Mouse (Mus musculus): Measurements from ENCODE around the gene Mt4. TPM values are rescaled to one million over a fixed set of nuclear protein-coding genes. Genes with fewer than 3 reads are reported as not detected.

The Mt4 gene
- not detected in 2 replicates for polyA plus RNA-seq (2014; fragmentation: Nextera tagmentation; extraction: Ambion mirVana)

DNA sequence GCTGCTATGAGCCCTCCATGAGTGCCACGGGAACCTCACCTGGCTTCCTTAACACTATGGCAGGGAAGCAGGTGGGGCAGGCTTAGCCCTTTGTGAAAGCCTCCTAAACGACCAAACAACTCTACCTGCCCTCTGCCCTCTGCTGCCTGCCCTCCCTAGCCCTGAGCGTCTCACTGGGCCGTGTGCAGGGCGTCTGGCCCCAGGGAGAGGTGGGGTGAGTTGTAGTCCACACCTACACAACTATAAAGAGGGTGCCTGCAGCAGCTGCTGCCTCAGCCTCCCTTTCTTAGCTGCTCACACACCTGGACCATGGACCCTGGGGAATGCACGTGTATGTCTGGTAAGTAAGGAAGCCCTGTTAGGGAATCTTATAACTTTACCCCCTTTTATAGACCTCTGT, at the start of gene Mt4:
Gene Mt4, plus strand, starts transcription at position 265 of the 400 bp plus-strand sequence.
- no peak for ATAC-seq (ENCODE audit: low FRiP score)
- H3K4me2 ChIP-seq (replicated peaks), result no peak within 1 kb of the TSS
- no peak for DNase-seq (ENCODE audit: low spot score)
- no peaks in the 10 kb centered on the region for H3K27me3 ChIP-seq (ENCODE audit: control insufficient read depth, insufficient read depth, low read length)
- no peak within 1 kb of the TSS for H3K27ac ChIP-seq
- no peaks in the 10 kb centered on the region for H3K9me3 ChIP-seq (ENCODE audit: control insufficient read depth, low read length)
- no peaks in the 10 kb centered on the region for H3K36me3 ChIP-seq (replicated peaks; ENCODE audit: control insufficient read depth, insufficient read depth)
- H3K9ac ChIP-seq, result no peak within 1 kb of the TSS
- WGBS, result 55% methylated on average over 6 of the region's 6 CpGs
- H3K4me1 ChIP-seq (replicated peaks; ENCODE audit: control insufficient read depth, insufficient read depth, low read length), result no peaks in the 10 kb centered on the region
- no peak within 1 kb of the TSS for H3K4me3 ChIP-seq (replicated peaks; ENCODE audit: low read length)

DNA sequence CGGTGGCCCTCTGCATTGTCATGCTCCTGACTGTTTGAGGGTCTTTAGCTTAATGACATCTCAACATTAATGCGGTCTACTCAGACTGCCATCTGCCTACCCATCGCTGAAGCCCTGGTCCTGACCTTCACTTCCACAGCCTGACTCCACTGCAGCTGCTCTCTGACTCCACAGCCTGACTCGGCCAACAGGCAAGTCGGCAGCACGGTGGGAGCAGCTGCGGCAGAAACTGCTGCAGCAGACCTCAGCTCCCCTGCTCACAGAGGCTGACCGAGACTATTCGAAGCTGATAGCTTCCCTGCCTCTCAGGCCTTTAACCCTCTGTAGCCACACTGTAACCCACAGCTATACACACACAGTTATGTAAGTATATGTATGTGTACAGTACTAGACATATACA, 49.0 kb upstream of the Mt4 start:
- no peak overlapping the region for H3K9ac ChIP-seq
- no peak overlapping the region for H3K4me2 ChIP-seq (replicated peaks)
- DNase-seq (ENCODE audit: low spot score), result no peak
- no peaks in the 10 kb centered on the region for H3K27me3 ChIP-seq (ENCODE audit: control insufficient read depth, insufficient read depth, low read length)
- H3K4me1 ChIP-seq (replicated peaks; ENCODE audit: control insufficient read depth, insufficient read depth, low read length), result no peaks in the 10 kb centered on the region
- no peak overlapping the region for H3K4me3 ChIP-seq (replicated peaks; ENCODE audit: low read length)
- H3K27ac ChIP-seq, result no peak overlapping the region
- WGBS, result 66% methylated on average over 9 of the region's 9 CpGs
- no peak for ATAC-seq (ENCODE audit: low FRiP score)
- peaks cover 40% of the 10 kb centered on the region for H3K36me3 ChIP-seq (replicated peaks; ENCODE audit: control insufficient read depth, insufficient read depth)
- H3K9me3 ChIP-seq (ENCODE audit: control insufficient read depth, low read length), result no peaks in the 10 kb centered on the region

GRCm38 (mm10) chr8:94089715-94090114, 47.3 kb upstream of the Mt4 start:
- WGBS, result 65% methylated on average over 6 of the region's 6 CpGs
- Histone ChIP-seq H3K4me1 (replicated peaks; ENCODE audit: control insufficient read depth, insufficient read depth, low read length) (no peaks in the 10 kb centered on the region), H3K27me3 (ENCODE audit: control insufficient read depth, insufficient read depth, low read length) (no peaks in the 10 kb centered on the region), H3K4me2 (replicated peaks) (no peak overlapping the region), H3K9me3 (ENCODE audit: control insufficient read depth, low read length) (no peaks in the 10 kb centered on the region), H3K27ac (no peak overlapping the region), H3K9ac (no peak overlapping the region), H3K36me3 (replicated peaks; ENCODE audit: control insufficient read depth, insufficient read depth) (peaks cover 36% of the 10 kb centered on the region), H3K4me3 (replicated peaks; ENCODE audit: low read length) (no peak overlapping the region)
- ATAC-seq (ENCODE audit: low FRiP score) (no peak), DNase-seq (ENCODE audit: low spot score) (no peak)

- ATAC-seq (ENCODE audit: low FRiP score) (no peak), DNase-seq (ENCODE audit: low spot score) (no peak)
- peaks cover 12% of the 10 kb centered on the region; the same call in 1 of the 2 replicates for H3K36me3 ChIP-seq (replicated peaks; ENCODE audit: control insufficient read depth, insufficient read depth)
- H3K4me1 ChIP-seq (replicated peaks; ENCODE audit: control insufficient read depth, insufficient read depth, low read length), result peaks cover 9% of the 10 kb centered on the region
- H3K4me2 ChIP-seq (replicated peaks), result no peak overlapping the region
- H3K27ac ChIP-seq, result no peak overlapping the region
- no peaks in the 10 kb centered on the region for H3K9me3 ChIP-seq (ENCODE audit: control insufficient read depth, low read length)
- no peak overlapping the region for H3K9ac ChIP-seq
- WGBS, result 92% methylated on average over 9 of the region's 9 CpGs
- no peak overlapping the region for H3K4me3 ChIP-seq (replicated peaks; ENCODE audit: low read length)
- no peaks in the 10 kb centered on the region for H3K27me3 ChIP-seq (ENCODE audit: control insufficient read depth, insufficient read depth, low read length)
Measured at GRCm38 (mm10) chr8:94092848-94093247, 44.1 kb upstream of the Mt4 start.

DNA sequence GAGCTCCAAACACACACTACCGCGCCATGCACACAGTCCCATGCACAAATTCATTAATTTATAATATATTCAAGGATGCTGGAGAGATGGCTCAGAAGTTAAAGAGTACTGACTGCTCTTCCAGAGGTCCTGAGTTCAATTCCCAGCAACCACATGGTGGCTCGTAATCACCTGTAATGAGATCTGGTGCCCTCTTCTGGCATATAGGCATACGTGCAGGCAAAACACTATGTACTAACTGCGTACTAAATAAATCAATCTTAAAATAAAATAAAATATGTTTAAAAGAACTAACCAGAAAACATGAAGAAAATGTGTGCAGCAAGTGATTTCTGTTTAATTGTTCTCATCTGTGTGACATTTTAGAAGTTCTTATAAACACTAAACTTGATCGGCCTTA, 42.7 kb upstream of the Mt4 start:
- no peak overlapping the region for H3K4me2 ChIP-seq (replicated peaks)
- no peak overlapping the region for H3K27ac ChIP-seq
- no peak for DNase-seq (ENCODE audit: low spot score)
- H3K4me3 ChIP-seq (replicated peaks; ENCODE audit: low read length), result no peak overlapping the region
- H3K9me3 ChIP-seq (ENCODE audit: control insufficient read depth, low read length), result no peaks in the 10 kb centered on the region
- peaks cover 15% of the 10 kb centered on the region for H3K4me1 ChIP-seq (replicated peaks; ENCODE audit: control insufficient read depth, insufficient read depth, low read length)
- no peaks in the 10 kb centered on the region for H3K27me3 ChIP-seq (ENCODE audit: control insufficient read depth, insufficient read depth, low read length)
- no peak for ATAC-seq (ENCODE audit: low FRiP score)
- 83% methylated on average over 6 of the region's 6 CpGs for WGBS
- peaks cover 2% of the 10 kb centered on the region; the same call in 1 of the 2 replicates for H3K36me3 ChIP-seq (replicated peaks; ENCODE audit: control insufficient read depth, insufficient read depth)
- no peak overlapping the region for H3K9ac ChIP-seq

GRCm38 (mm10) chr8:94098081-94098974, 38.7 kb upstream of the Mt4 start, which contains the start of gene Bbs2:
Bbs2 (minus strand) TSS chr8:94098928.
- Histone ChIP-seq H3K4me3 (replicated peaks; ENCODE audit: low read length) (peak within 1 kb of the TSS; percentile 51), H3K36me3 (replicated peaks; ENCODE audit: control insufficient read depth, insufficient read depth) (no peaks in the 10 kb centered on the region), H3K9me3 (ENCODE audit: control insufficient read depth, low read length) (no peaks in the 10 kb centered on the region), H3K4me2 (replicated peaks) (peak within 1 kb of the TSS; percentile 62), H3K4me1 (replicated peaks; ENCODE audit: control insufficient read depth, insufficient read depth, low read length) (peaks cover 15% of the 10 kb centered on the region), H3K9ac (peak within 1 kb of the TSS; percentile 70), H3K27me3 (ENCODE audit: control insufficient read depth, insufficient read depth, low read length) (no peaks in the 10 kb centered on the region), H3K27ac (peak within 1 kb of the TSS; percentile 98)
- peak; percentile 100 for DNase-seq (ENCODE audit: low spot score)
- peak; percentile 99 for ATAC-seq (ENCODE audit: low FRiP score)
- WGBS, result 1% methylated on average over 61 of the region's 61 CpGs

DNA sequence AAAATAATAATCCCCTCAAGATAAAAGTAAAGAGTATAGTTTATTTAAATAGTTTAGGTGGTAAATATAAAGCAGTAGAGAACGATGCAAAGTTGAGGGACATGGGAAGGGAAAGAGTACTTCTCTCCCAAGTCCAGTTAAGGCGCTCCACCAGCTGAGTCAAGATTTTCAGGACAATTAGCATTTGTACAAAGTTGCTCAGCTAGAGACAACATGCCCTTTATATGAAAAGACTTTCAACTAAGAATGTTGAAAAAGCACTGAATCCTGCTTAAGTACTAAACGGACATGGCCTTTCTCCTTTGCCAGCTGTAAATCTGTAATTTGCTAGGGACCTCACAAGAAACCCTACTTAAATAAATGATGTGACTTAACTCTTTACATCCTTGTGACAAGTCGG, 38.0 kb upstream of the Mt4 start:
- DNase-seq (ENCODE audit: low spot score), result peak; percentile 49
- WGBS, result 41% methylated on average over 4 of the region's 4 CpGs
- H3K27ac ChIP-seq, result peak overlapping the region; percentile 98
- ATAC-seq (ENCODE audit: low FRiP score), result no peak
- H3K9ac ChIP-seq, result peak overlapping the region; percentile 70
- peak overlapping the region; percentile 62 for H3K4me2 ChIP-seq (replicated peaks)
- H3K36me3 ChIP-seq (replicated peaks; ENCODE audit: control insufficient read depth, insufficient read depth), result no peaks in the 10 kb centered on the region
- peaks cover 15% of the 10 kb centered on the region for H3K4me1 ChIP-seq (replicated peaks; ENCODE audit: control insufficient read depth, insufficient read depth, low read length)
- no peaks in the 10 kb centered on the region for H3K9me3 ChIP-seq (ENCODE audit: control insufficient read depth, low read length)
- H3K27me3 ChIP-seq (ENCODE audit: control insufficient read depth, insufficient read depth, low read length), result no peaks in the 10 kb centered on the region
- peak overlapping the region; percentile 51 for H3K4me3 ChIP-seq (replicated peaks; ENCODE audit: low read length)

- 54% methylated on average over 5 of the region's 5 CpGs for WGBS
- no peak for ATAC-seq (ENCODE audit: low FRiP score)
Measured at GRCm38 (mm10) chr8:94104146-94104545, 32.9 kb upstream of the Mt4 start.

DNA sequence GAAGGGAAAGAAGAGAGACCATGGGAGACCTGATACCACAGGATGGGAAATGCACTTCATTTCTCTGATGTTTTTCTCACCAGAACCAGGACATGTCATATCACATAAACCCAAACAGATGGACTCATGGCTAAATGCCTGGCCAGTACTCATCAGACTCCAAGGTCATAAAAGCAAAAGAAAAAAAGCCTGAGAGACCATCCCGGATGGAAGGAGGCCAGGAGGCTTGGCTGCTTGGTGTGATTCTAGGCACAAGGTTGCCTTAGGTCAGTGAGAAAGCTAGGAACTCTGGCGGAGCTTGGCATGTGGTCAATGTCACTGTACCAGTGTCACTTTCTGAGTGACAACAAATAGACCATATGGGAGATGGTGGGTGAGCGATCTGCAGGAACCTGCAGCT, 29.1 kb upstream of the Mt4 start:
- H3K27ac ChIP-seq, result no peak overlapping the region
- H3K4me2 ChIP-seq (replicated peaks), result no peak overlapping the region
- no peaks in the 10 kb centered on the region for H3K9me3 ChIP-seq (ENCODE audit: control insufficient read depth, low read length)
- 84% methylated on average over 3 of the region's 3 CpGs for WGBS
- H3K9ac ChIP-seq, result no peak overlapping the region
- H3K4me3 ChIP-seq (replicated peaks; ENCODE audit: low read length), result no peak overlapping the region
- no peak for DNase-seq (ENCODE audit: low spot score)
- ATAC-seq (ENCODE audit: low FRiP score), result no peak
- no peaks in the 10 kb centered on the region for H3K36me3 ChIP-seq (replicated peaks; ENCODE audit: control insufficient read depth, insufficient read depth)
- H3K27me3 ChIP-seq (ENCODE audit: control insufficient read depth, insufficient read depth, low read length), result no peaks in the 10 kb centered on the region
- no peaks in the 10 kb centered on the region for H3K4me1 ChIP-seq (replicated peaks; ENCODE audit: control insufficient read depth, insufficient read depth, low read length)

More at GRCm38 (mm10) chr8:94104146-94104545, 32.9 kb upstream of the Mt4 start:
- no peak overlapping the region for H3K9ac ChIP-seq
- H3K36me3 ChIP-seq (replicated peaks; ENCODE audit: control insufficient read depth, insufficient read depth), result no peaks in the 10 kb centered on the region
- no peak overlapping the region for H3K4me2 ChIP-seq (replicated peaks)
- peaks cover under 1% of the 10 kb centered on the region; the same call in 1 of the 2 replicates for H3K4me1 ChIP-seq (replicated peaks; ENCODE audit: control insufficient read depth, insufficient read depth, low read length)
- DNase-seq (ENCODE audit: low spot score), result no peak
- H3K27ac ChIP-seq, result no peak overlapping the region
- no peaks in the 10 kb centered on the region for H3K27me3 ChIP-seq (ENCODE audit: control insufficient read depth, insufficient read depth, low read length)
- H3K4me3 ChIP-seq (replicated peaks; ENCODE audit: low read length), result no peak overlapping the region
- no peaks in the 10 kb centered on the region for H3K9me3 ChIP-seq (ENCODE audit: control insufficient read depth, low read length)

Measured in hindbrain, embryonic 14.5 days (tissue).